Mouse (Mus musculus): ENCODE measurements at regions not wholly inside any gene's neighbourhood (a gene's known extent, or its start where the extent isn't known, plus 50 kb on each side); places are given as distances from the start of the nearest gene placed in this dataset.
"Not testable (repeated sequence)": the region's sequence is repeated elsewhere in the genome, so short reads cannot be mapped to it uniquely, and the experiment has no call there.

GRCm38 (mm10) chr10:11515144-11515543 lies 171.9 kb downstream of the Epm2a start:
- TF ChIP-seq CTCF (IDR thresholded peaks at IDR 0.05) (no peak), EP300 (IDR thresholded peaks at IDR 0.05) (peak; percentile 47; the same call in 1 of the 2 replicates)
- H3K4me2 ChIP-seq (replicated peaks; ENCODE audit: low read depth, low read length), result no peak overlapping the region
- H3K4me3 ChIP-seq (ENCODE audit: low read depth, low read length), result no peak overlapping the region
- no peaks in the 10 kb centered on the region for H3K27me3 ChIP-seq (replicated peaks; ENCODE audit: insufficient read depth, low read length)
- 32% methylated on average over 7 of the region's 7 CpGs for WGBS
- H3K4me1 ChIP-seq (ENCODE audit: insufficient read depth, low read depth, low read length), result no peaks in the 10 kb centered on the region
- H3K27ac ChIP-seq (ENCODE audit: low read length), result no peak overlapping the region
- ATAC-seq (peak; percentile 72), DNase-seq (ENCODE audit: low spot score) (peak; percentile 75)
- H3K9me3 ChIP-seq (ENCODE audit: low read length), result no peaks in the 10 kb centered on the region
- H3K36me3 ChIP-seq (ENCODE audit: insufficient read depth, low read length), result no peaks in the 10 kb centered on the region
- H3K9ac ChIP-seq (replicated peaks; ENCODE audit: low read depth), result no peak overlapping the region

- DNase-seq (ENCODE audit: low spot score) (no peak), ATAC-seq (no peak)
- 53% methylated on average over 2 of the region's 2 CpGs for WGBS
Observed at GRCm38 (mm10) chr10:11517122-11517521, 173.9 kb downstream of the Epm2a start.

GRCm38 (mm10) chr10:11531343-11531742 lies 188.1 kb downstream of the Epm2a start:
- DNase-seq (ENCODE audit: low spot score) (no peak), ATAC-seq (no peak)
- Histone ChIP-seq H3K27me3 (replicated peaks; ENCODE audit: insufficient read depth, low read length) (no peaks in the 10 kb centered on the region), H3K27ac (ENCODE audit: low read length) (no peak overlapping the region), H3K4me1 (ENCODE audit: insufficient read depth, low read depth, low read length) (no peaks in the 10 kb centered on the region), H3K4me3 (ENCODE audit: low read depth, low read length) (no peak overlapping the region), H3K9ac (replicated peaks; ENCODE audit: low read depth) (no peak overlapping the region), H3K4me2 (replicated peaks; ENCODE audit: low read depth, low read length) (no peak overlapping the region), H3K9me3 (ENCODE audit: low read length) (no peaks in the 10 kb centered on the region), H3K36me3 (ENCODE audit: insufficient read depth, low read length) (no peaks in the 10 kb centered on the region)
- TF ChIP-seq EP300 (IDR thresholded peaks at IDR 0.05) (no peak), CTCF (IDR thresholded peaks at IDR 0.05) (no peak)
- WGBS, result 71% methylated on average over 1 of the region's 1 CpGs

More at GRCm38 (mm10) chr10:11517122-11517521, 173.9 kb downstream of the Epm2a start:
- H3K9me3 ChIP-seq (ENCODE audit: low read length), result no peaks in the 10 kb centered on the region
- no peaks in the 10 kb centered on the region for H3K4me1 ChIP-seq (ENCODE audit: insufficient read depth, low read depth, low read length)
- TF ChIP-seq EP300 (IDR thresholded peaks at IDR 0.05) (no peak), CTCF (IDR thresholded peaks at IDR 0.05) (peak; percentile 24)
- H3K36me3 ChIP-seq (ENCODE audit: insufficient read depth, low read length), result no peaks in the 10 kb centered on the region
- no peak overlapping the region for H3K4me2 ChIP-seq (replicated peaks; ENCODE audit: low read depth, low read length)
- H3K27ac ChIP-seq (ENCODE audit: low read length), result no peak overlapping the region
- no peak overlapping the region for H3K4me3 ChIP-seq (ENCODE audit: low read depth, low read length)
- H3K9ac ChIP-seq (replicated peaks; ENCODE audit: low read depth), result no peak overlapping the region
- no peaks in the 10 kb centered on the region for H3K27me3 ChIP-seq (replicated peaks; ENCODE audit: insufficient read depth, low read length)

- H3K4me3 ChIP-seq (ENCODE audit: low read depth, low read length); H3K4me2 ChIP-seq (replicated peaks; ENCODE audit: low read depth, low read length); H3K36me3 ChIP-seq (ENCODE audit: insufficient read depth, low read length); H3K9me3 ChIP-seq (ENCODE audit: low read length); DNase-seq (ENCODE audit: low spot score); H3K4me1 ChIP-seq (ENCODE audit: insufficient read depth, low read depth, low read length); H3K9ac ChIP-seq (replicated peaks; ENCODE audit: low read depth); H3K27me3 ChIP-seq (replicated peaks; ENCODE audit: insufficient read depth, low read length); ATAC-seq; H3K27ac ChIP-seq (ENCODE audit: low read length): not testable (repeated sequence)
- WGBS, result 85% methylated on average over 15 of the region's 15 CpGs
Observed at GRCm38 (mm10) chr10:11555376-11555775, 212.2 kb downstream of the Epm2a start.

GRCm38 (mm10) chr10:11570523-11571055 lies 227.4 kb downstream of the Epm2a start:
- TF ChIP-seq CTCF (IDR thresholded peaks at IDR 0.05), result no peak
- no peak for TF ChIP-seq EP300 (IDR thresholded peaks at IDR 0.05)
- Histone ChIP-seq H3K27me3 (replicated peaks; ENCODE audit: insufficient read depth, low read length) (no peaks in the 10 kb centered on the region), H3K27ac (ENCODE audit: low read length) (no peak overlapping the region), H3K4me3 (ENCODE audit: low read depth, low read length) (no peak overlapping the region), H3K9ac (replicated peaks; ENCODE audit: low read depth) (no peak overlapping the region), H3K36me3 (ENCODE audit: insufficient read depth, low read length) (no peaks in the 10 kb centered on the region), H3K4me1 (ENCODE audit: insufficient read depth, low read depth, low read length) (no peaks in the 10 kb centered on the region), H3K4me2 (replicated peaks; ENCODE audit: low read depth, low read length) (no peak overlapping the region), H3K9me3 (ENCODE audit: low read length) (no peaks in the 10 kb centered on the region)
- WGBS, result 53% methylated on average over 4 of the region's 4 CpGs
- ATAC-seq (no peak), DNase-seq (ENCODE audit: low spot score) (no peak)

GRCm38 (mm10) chr10:11608451-11608850 lies 265.2 kb downstream of the Epm2a start:
- H3K4me1 ChIP-seq (ENCODE audit: insufficient read depth, low read depth, low read length), result no peaks in the 10 kb centered on the region
- no peak overlapping the region for H3K9ac ChIP-seq (replicated peaks; ENCODE audit: low read depth)
- H3K9me3 ChIP-seq (ENCODE audit: low read length), result no peaks in the 10 kb centered on the region
- ATAC-seq (no peak), DNase-seq (ENCODE audit: low spot score) (no peak)
- no peaks in the 10 kb centered on the region for H3K36me3 ChIP-seq (ENCODE audit: insufficient read depth, low read length)
- H3K4me3 ChIP-seq (ENCODE audit: low read depth, low read length), result no peak overlapping the region
- no peaks in the 10 kb centered on the region for H3K27me3 ChIP-seq (replicated peaks; ENCODE audit: insufficient read depth, low read length)
- no peak overlapping the region for H3K27ac ChIP-seq (ENCODE audit: low read length)
- 85% methylated on average over 1 of the region's 1 CpGs for WGBS
- TF ChIP-seq CTCF (IDR thresholded peaks at IDR 0.05) (no peak), EP300 (IDR thresholded peaks at IDR 0.05) (no peak)
- H3K4me2 ChIP-seq (replicated peaks; ENCODE audit: low read depth, low read length), result no peak overlapping the region

- WGBS, result 91% methylated on average over 15 of the region's 20 CpGs
- not testable (repeated sequence) for H3K27ac ChIP-seq (ENCODE audit: low read length); H3K4me3 ChIP-seq (ENCODE audit: low read depth, low read length); H3K4me2 ChIP-seq (replicated peaks; ENCODE audit: low read depth, low read length); DNase-seq (ENCODE audit: low spot score); H3K4me1 ChIP-seq (ENCODE audit: insufficient read depth, low read depth, low read length); H3K9ac ChIP-seq (replicated peaks; ENCODE audit: low read depth); ATAC-seq; H3K27me3 ChIP-seq (replicated peaks; ENCODE audit: insufficient read depth, low read length); H3K36me3 ChIP-seq (ENCODE audit: insufficient read depth, low read length); H3K9me3 ChIP-seq (ENCODE audit: low read length)
Observed at GRCm38 (mm10) chr10:11609092-11609491, 265.9 kb downstream of the Epm2a start.
